Mouse (Mus musculus) gastrocnemius, postnatal 10 days (tissue): ENCODE data around the gene Polm. TPM values are rescaled to one million over a fixed set of nuclear protein-coding genes. Genes with fewer than 3 reads are reported as not detected.
A peak's percentile ranks its signal among the peaks of the same experiment; 100 is the strongest.
"Not testable (repeated sequence)": the region's sequence is repeated elsewhere in the genome, so short reads cannot be mapped to it uniquely, and the experiment has no call there.

Source experiments
- DNase-seq: peaks from one replicate; pipeline ENCODE4 v3.0.0; 2021; ENCODE audit warnings: mixed read lengths
- total RNA-seq, 2 experiments: library from RNA; stranded (reverse); gene quantifications; 2 replicates each; pipeline ENCODE4 v1.2.3; 2021

Polm gene
- total RNA-seq, 2 experiments from 2014 or later: 4.3 to 8.7 TPM

DNA sequence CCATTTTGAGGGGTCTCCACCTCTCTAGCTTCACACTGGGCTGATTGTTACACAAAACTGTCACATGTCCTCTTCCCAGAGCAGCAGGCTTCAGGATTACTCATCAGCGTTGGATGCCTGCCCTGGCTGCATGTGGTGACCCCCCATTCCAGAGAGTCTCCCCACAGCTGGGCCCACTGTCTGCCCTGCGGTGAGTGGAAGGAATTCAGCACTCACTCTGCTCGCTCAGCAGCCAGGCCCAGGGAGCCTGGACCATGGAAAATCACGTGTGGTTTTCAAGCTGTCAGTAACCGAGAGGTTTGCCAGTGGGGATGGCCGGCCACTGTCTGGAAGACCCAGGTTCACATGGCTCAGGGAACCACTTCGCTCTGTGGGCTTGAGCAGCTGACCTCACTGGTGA, 18.1 kb upstream of the Polm start:
- DNase-seq: peak; percentile 78

GRCm38 (mm10) chr11:5855481-5855880, 17.7 kb upstream of the Polm start:
- no peak for DNase-seq

DNA sequence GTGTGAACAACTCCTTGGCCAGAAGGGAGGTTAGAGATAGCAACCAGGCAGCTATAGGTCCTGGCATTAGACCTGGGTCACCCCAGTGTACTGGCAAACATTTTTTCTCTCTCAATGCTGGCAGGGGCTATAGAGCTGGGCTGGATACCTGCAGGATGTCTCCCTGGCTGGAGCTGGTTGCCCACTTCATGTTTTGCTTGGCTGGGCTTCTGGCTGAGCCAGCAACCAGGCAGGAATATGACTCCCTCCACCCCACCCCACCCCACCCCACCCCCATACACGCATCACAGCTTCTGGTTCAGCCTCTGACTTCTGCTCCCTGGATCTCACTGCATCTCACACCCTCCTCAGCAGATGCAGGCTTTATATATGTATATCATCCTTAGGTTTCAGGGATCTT, 14.5 kb upstream of the Polm start:
- DNase-seq: no peak

- DNase-seq: no peak
Observed at GRCm38 (mm10) chr11:5851021-5851736, 13.4 kb upstream of the Polm start.

DNA sequence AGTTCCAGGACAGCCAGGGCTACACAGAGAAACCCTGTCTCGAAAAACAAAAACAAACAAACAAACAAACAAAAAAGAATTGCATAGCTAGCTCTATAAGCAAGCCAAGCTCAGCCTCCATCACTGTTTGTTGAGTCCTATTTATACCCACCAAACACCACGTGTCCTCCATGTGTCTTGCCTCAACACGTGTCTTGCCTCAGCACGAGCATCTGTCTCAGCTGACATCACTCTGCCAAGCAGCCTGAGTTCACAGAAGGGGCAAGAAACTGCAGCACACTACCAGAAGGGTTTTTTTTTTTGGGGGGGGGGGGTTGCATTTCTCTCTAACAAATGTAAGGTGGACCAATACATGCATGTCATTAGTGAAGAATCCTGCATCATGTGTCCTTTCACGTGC, 12.6 kb upstream of the Polm start:
- DNase-seq: no peak

DNA sequence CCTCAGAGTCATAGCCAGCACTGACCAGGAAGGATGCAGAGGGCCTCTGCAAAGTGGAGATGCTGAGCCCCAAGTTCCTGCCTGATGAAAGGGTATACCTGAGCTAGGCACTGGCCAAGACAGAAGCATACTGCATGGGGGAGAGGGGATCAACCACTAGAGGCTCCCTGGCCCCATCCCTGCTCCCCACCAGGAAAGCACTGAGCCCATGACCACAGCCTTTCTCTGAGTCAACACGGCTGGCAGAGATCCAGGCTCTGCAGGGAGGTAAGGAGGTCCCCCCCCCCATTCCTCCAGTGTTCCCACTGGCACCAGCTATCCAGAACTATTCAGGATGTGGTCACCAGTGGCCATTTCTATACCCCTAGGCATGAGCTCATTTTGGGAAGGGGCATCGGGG, 11.5 kb upstream of the Polm start:
- no peak for DNase-seq

GRCm38 (mm10) chr11:5848741-5849140, 10.9 kb upstream of the Polm start:
- DNase-seq: no peak

DNA sequence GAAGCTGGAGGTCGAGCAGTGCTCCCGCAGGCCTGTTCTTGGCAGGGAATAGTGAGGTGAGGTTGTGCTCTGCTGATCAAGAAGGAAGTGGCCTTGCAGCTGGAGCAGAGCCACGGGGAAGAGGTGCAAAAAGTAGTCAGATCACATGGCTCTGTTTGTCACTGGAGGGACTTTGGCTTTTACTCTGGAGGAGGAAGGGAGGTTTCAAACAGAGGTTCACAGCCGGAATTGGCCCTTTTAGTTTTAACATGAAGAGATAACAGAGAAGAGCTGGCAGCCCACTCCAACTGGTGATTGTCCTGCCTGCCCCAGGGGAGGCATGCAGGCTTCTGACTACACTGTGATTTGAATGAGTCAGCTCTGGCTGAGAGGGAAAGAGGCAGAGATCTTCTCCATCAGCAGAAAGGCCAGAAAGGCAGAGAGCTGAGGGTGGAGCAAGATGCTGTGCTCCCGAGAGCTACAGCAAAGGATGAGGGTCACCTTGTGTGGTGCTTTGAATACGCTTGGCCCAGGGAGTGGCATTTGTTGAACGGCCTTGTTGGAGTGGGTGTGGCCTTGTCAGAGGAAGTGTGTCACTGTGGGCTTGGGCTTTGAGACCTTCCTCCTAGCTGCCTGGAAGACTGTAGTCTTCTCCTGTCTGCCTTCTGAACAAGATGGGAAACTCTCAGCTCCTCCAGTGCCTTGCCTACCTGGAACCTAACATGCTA, 9.0 kb upstream of the Polm start:
- DNase-seq: no peak

DNA sequence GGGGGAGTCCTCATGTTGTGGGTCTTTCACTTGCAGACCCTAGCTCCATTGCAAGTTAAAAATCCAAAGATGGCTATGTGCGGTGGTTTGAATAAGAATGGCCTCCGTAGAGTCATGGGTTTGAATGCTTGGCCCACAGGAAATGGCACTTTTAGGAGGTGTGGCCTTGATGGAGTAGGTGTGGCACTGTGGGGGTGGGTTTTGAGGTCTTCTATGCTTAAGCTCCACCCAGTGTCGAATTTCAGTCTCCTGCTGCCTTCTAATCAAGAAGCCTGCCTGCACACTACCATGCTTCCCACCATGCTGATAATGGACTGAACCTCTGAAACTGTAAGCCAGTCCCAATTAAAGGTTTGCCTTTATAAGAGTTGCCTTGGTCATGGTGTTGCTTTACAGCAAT, 5.3 kb upstream of the Polm start:
- no peak for DNase-seq

- DNase-seq: no peak
Observed at GRCm38 (mm10) chr11:5841751-5842150, 3.9 kb upstream of the Polm start.

- no peak for DNase-seq
Observed at GRCm38 (mm10) chr11:5840346-5840745, 2.5 kb upstream of the Polm start.

DNA sequence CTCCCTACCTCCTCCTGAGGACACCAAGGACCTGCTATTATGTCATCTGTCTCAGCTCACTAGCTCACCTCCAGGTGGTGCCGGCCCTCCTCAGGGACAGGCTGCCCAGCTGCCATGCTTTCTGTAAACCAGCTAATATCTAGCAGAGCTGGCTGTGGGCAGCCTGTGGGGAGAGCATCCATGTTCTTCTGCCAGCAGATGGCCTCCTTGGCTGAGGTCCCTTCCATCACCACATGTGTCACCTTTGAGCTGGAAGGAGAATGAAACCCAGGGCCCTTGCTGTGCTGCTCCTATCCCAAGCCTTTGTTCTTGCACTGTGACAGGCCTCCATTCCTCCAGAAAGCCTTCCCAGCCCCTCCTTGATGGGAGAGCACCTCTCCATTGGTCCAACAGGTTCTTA, 1.7 kb downstream of the Polm start:
- DNase-seq: no peak

- DNase-seq: no peak
Observed at GRCm38 (mm10) chr11:5835057-5835456, 2.8 kb downstream of the Polm start.

DNA sequence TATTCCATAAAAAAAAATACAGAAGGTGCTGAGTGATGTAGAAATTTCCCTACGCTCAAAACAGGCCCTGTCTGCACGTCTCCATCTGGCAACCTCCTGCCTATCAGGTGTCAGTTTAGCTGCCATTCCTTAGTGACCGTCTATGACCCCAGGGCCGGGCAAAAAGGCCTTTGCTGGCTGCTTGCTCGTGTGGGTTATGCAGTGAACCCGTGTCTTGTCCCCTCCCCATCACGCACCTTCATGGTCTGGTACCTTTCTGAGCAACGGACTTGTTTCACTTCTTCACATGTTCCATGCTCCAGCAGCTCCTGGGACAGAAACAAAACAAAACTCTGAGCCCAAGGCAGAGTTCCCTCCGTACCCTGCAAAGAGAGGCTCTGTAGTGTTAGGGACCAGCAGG, 3.3 kb downstream of the Polm start:
- DNase-seq: no peak

- DNase-seq: no peak
Observed at GRCm38 (mm10) chr11:5829327-5829726, 8.5 kb downstream of the Polm start.

DNA sequence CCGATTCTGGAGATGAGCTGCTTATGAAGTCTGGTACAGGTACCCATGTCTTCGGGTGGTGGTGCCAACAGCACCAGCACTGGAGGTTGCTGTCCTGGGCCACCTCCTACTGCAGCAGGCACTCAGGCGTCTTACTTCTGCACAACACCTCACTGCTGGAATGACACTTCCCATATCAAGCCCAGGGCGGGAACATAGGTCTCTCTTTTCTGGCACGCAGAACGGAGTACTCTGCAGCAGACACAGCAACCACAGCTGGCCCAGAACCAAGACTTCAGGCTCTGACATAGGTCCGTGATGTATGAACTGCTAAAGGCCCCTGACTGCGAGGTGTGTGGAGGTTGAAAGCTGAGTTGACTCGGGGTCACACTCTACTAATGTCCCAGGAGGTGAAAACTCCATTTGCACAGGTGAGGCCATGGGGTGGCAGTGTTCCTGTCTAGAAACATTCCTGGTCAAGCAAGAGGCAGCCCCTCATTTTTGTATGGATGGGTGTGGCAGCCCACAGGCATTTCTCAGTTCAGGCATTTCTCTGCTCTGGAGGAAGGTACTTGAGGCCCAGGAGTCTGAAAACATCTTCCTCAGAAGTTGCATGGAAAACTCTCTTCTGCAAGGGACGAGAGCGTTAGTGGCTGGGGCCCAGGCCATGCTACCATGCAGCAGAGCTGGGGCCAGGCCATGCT, 9.2 kb downstream of the Polm start:
- DNase-seq: no peak

DNA sequence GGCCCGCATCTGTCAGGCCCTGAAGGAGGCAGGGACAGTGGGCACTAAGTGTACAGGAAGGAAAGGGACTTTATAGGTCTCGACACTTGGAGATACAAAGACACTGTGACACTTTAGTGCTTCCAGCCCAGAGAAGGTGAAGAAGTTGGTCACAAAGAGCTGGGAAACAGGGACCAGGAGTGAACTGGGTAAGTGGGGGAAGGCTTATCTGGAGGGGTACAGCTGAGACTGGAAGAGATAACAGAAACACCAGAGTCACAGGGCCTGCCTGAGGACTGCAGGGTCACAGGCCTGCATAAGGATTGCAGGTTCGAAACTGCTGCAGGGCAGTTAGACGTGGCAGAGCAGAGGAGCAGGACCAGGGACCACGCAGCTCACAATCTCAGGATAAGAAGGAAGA, 9.9 kb downstream of the Polm start:
- no peak for DNase-seq

GRCm38 (mm10) chr11:5825432-5825831, 12.4 kb downstream of the Polm start:
- DNase-seq: no peak

- DNase-seq: no peak
Observed at GRCm38 (mm10) chr11:5819223-5819622, 18.6 kb downstream of the Polm start.

- DNase-seq: no peak
Observed at GRCm38 (mm10) chr11:5813381-5813780, 24.4 kb downstream of the Polm start.

- DNase-seq: not testable (repeated sequence)
Observed at GRCm38 (mm10) chr11:5809487-5809886, 28.3 kb downstream of the Polm start.

DNA sequence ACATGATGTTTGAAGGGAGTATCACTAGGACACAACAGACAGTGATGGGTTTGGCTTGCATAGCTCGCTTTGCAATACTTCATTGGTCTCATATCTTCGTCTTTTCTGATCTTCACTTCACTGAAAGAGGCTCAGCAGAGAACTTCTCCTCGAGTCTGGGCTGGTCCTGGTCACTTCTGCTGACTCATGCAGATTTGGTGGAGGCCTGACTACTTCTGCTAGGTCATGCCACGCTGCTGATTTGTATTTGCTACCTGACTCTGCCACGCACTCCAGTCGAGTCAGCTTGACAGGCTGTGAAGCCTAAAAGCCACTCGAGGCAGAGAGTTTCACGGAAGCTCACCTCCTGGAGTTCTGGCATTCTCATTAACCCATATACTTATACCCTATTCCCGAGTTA, 29.9 kb downstream of the Polm start:
- DNase-seq: no peak

DNA sequence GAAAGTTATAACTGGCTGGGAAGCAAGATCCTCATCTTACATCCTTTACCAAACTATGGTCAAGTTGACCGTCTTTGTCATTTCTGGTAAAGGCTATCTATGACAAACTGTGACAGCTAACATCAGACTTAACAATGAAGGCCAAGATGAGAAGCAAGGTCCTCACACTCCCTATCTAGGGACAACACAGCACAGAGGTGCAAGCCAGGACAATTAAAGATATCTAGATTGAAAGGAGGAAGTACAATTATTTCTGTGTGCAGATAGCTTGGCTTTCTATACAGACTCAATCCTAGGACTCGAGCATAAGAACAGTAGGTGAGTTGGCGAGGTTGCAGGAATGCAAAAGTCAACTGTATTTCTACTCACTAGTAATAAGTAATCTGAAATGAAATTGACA, 32.1 kb downstream of the Polm start:
- DNase-seq: no peak

DNA sequence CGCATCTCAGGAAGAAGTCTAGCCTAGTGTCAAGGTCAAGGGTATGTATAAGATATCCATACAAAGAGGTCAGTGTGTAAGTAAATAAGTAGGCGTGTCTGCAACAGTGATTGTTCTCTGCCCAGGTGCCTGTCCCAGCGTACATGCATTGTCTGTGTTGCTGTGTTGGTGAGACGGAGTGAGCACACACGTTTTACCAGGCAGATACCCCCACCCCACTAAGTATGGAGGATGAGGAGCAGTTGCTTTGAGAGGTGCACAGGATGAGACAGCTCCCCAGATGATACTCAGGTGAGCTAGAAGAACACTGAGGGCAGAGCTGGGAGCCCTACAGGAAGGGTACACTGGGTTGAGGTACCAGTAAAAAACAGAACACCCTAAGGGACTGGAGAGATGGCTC, 33.6 kb downstream of the Polm start:
- DNase-seq: no peak
